Mouse (Mus musculus) heart, adult 18-20 months (tissue): ENCODE results near the gene Rundc3a. TPM values are rescaled to one million over a fixed set of nuclear protein-coding genes. Genes with fewer than 3 reads are reported as not detected.

Source experiments
- DNase-seq, 2 experiments: peaks; one replicate each; pipeline ENCODE4 v3.0.0; 2021 to 2022; ENCODE audit warnings: mixed read lengths in 1 of 2
- microRNA-seq, 2 experiments: library from miRNA; unstranded; fragments of <30 nt; microRNA quantifications; one replicate each; pipeline ENCODE4 v1.2.0; 2022
- total RNA-seq, 2 experiments: library from RNA; stranded (reverse); gene quantifications; 2 replicates each; pipeline ENCODE4 v1.2.3; 2021

Rundc3a gene
- total RNA-seq, 2 experiments from 2014 or later, result 0.64 TPM; not detected in 1

DNA sequence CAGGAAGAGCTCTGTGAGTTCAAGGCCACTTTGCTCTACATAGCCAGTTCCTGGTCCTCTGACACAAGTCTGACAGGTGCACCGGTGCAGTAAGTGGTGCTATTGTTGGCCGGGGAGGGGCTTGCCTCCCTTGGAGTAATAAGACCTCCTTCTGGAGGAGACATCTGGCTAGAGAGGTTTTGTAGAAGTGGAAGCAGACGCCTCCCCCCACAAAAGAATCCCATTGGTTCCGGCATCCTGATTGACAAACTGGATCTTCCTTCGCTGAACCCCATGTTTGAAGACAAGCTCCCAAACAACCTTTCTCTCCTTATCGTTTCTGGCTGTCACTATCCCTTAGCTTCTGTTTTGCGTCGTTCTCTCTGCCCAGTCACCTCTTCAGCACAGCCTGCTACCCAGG is 55.1 kb downstream of the Rundc3a start:
- no peak for DNase-seq

GRCm38 (mm10) chr11:102449043-102450008 is 56.1 kb downstream of the Rundc3a start:
- no peak for DNase-seq

Small RNAs within 50 kb of the gene (microRNA-seq; reads per million reads assigned to microRNA genes)
- gene Mir6930, result 0 reads per million in 2 experiments

Other genes with a start within 250 kb of the Rundc3a start
- under 1 TPM in 1 of 2 experiments, not detected in 1; 0.13 TPM for gene Nags, start 247.9 kb upstream of the Rundc3a start, total RNA-seq
- 10 to 100 TPM; 14.1 to 14.9 TPM for gene Tmem101, start 237.0 kb upstream of the Rundc3a start, total RNA-seq
- 10 to 100 TPM; 45.5 to 50.6 TPM for gene Lsm12, start 208.1 kb upstream of the Rundc3a start, total RNA-seq
- 10 to 100 TPM; 54.5 to 56.6 TPM for gene G6pc3, start 203.8 kb upstream of the Rundc3a start, total RNA-seq
- 100 to 1,000 TPM; 115 to 117 TPM for gene Hdac5, start 163.2 kb upstream of the Rundc3a start, total RNA-seq
- gene BC030867, start 144.5 kb upstream of the Rundc3a start, total RNA-seq, result under 1 TPM; 0.22 to 0.28 TPM
- 1 to 10 TPM; 1.2 TPM for gene Asb16, start 124.7 kb upstream of the Rundc3a start, total RNA-seq
- 10 to 100 TPM; 24.4 to 26.7 TPM for gene Tmub2, start 108.5 kb upstream of the Rundc3a start, total RNA-seq
- gene Atxn7l3, start 96.8 kb upstream of the Rundc3a start, total RNA-seq, result 10 to 100 TPM; 19.2 to 22.6 TPM
- gene Ubtf, start 73.7 kb upstream of the Rundc3a start, total RNA-seq, result 10 to 100 TPM; 49.2 to 49.9 TPM
- gene Slc4a1, start 27.2 kb upstream of the Rundc3a start, total RNA-seq, result 1 to 10 TPM; 1.4 to 2.3 TPM
- 100 to 1,000 TPM; 187 to 194 TPM for gene Slc25a39, start 14.5 kb downstream of the Rundc3a start, total RNA-seq
- gene Grn, start 36.9 kb downstream of the Rundc3a start, total RNA-seq, result 10 to 100 TPM; 82.0 to 98.0 TPM
- 1 to 10 TPM; 3.4 to 4.8 TPM for gene Fam171a2, start 54.3 kb downstream of the Rundc3a start, total RNA-seq
- gene Itga2b, start 76.7 kb downstream of the Rundc3a start, total RNA-seq, result 1 to 10 TPM; 4.1 to 4.4 TPM
- gene Gpatch8, start 163.0 kb downstream of the Rundc3a start, total RNA-seq, result 10 to 100 TPM; 17.3 to 18.6 TPM
- gene Gm11627, start 186.1 kb downstream of the Rundc3a start, total RNA-seq, result 1 to 10 TPM; 1.1 to 1.2 TPM
- 1 to 10 TPM; 2.0 to 2.2 TPM for gene Fzd2, start 211.0 kb downstream of the Rundc3a start, total RNA-seq